Mouse (Mus musculus) hindbrain, embryonic 14.5 days (tissue): ENCODE measurements around the gene Ces2a. TPM values are rescaled to one million over a fixed set of nuclear protein-coding genes. Genes with fewer than 3 reads are reported as not detected.

Experiments used
- ATAC-seq: fragments of 200-750 bp; cut with Nextera tagmentation; 2 replicates; pipeline ENCODE4 v1.8.0; 2017; ENCODE audit warnings: moderate number of reproducible peaks, mild to moderate bottlenecking, moderate TSS enrichment, moderate library complexity; ENCODE audit not compliant: low FRiP score
- DNase-seq: peaks from one replicate; pipeline ENCODE4 v3.0.0-alpha.2; 2015; ENCODE audit warnings: low spot score
- H3K27ac ChIP-seq: fragments of 300-500 bp; sonication (generic); 2 replicates; pipeline ENCODE4 v1.5.1; 2014; ENCODE audit warnings: mild to moderate bottlenecking, moderate library complexity
- H3K27me3 ChIP-seq: fragments of 300-500 bp; sonication (generic); 2 replicates; pipeline ENCODE4 v1.6.1; 2014; ENCODE audit warnings: mild to moderate bottlenecking, low read length, mixed read lengths; ENCODE audit not compliant: control insufficient read depth, insufficient read depth
- H3K36me3 ChIP-seq: fragments of 300-500 bp; sonication (generic); replicated peaks from 2 replicates; pipeline ENCODE4 v1.6.1; 2014; ENCODE audit not compliant: control insufficient read depth, insufficient read depth
- H3K4me1 ChIP-seq: fragments of 300-500 bp; sonication (generic); replicated peaks from 2 replicates; pipeline ENCODE4 v1.6.1; 2014; ENCODE audit warnings: antibody characterized with exemption, low read length, mixed read lengths; ENCODE audit not compliant: control insufficient read depth, insufficient read depth
- H3K4me2 ChIP-seq: fragments of 300-500 bp; sonication (generic); replicated peaks from 2 replicates; pipeline ENCODE4 v1.6.1; 2014; ENCODE audit warnings: mild to moderate bottlenecking, moderate library complexity
- H3K4me3 ChIP-seq: fragments of 300-500 bp; sonication (generic); replicated peaks from 2 replicates; pipeline ENCODE4 v1.5.1; 2014; ENCODE audit warnings: mild to moderate bottlenecking, low read length
- H3K9ac ChIP-seq: fragments of 300-500 bp; sonication (generic); 2 replicates; pipeline ENCODE4 v1.6.1; 2014
- H3K9me3 ChIP-seq: fragments of 300-500 bp; sonication (generic); 2 replicates; pipeline ENCODE4 v1.6.1; 2016; ENCODE audit warnings: low read length; ENCODE audit not compliant: control insufficient read depth
- WGBS: fragments of 180-500 bp; shearing (Covaris S2); extraction: QIAGEN DNeasy Blood & Tissue Kit; methylation state at CpG from one replicate; pipeline ENCODE4 v1.1.7; 2014; 5-methylcytosine and 5-hydroxymethylcytosine counted together
- polyA plus RNA-seq: library from polyadenylated mRNA; unstranded; fragments of >200 nt; fragmentation: Nextera tagmentation; extraction: Ambion mirVana; gene quantifications from 2 replicates; pipeline ENCODE4 v1.2.1, GENCODE M21; 2014

Gene Ces2a
- polyA plus RNA-seq = not detected in 2 replicates

GRCm38 (mm10) chr8:104733753-104734152 lies at the start of gene Ces2a:
Gene Ces2a (plus strand): TSS chr8:104734003.
- no peak within 1 kb of the TSS for H3K9ac ChIP-seq
- WGBS = 89% methylated on average over 1 of the region's 1 CpGs
- H3K27ac ChIP-seq = no peak within 1 kb of the TSS
- H3K4me2 ChIP-seq = no peak within 1 kb of the TSS
- H3K4me1 ChIP-seq = no peaks in the 10 kb centered on the region
- no peak for ATAC-seq
- no peaks in the 10 kb centered on the region for H3K9me3 ChIP-seq
- H3K27me3 ChIP-seq = no peaks in the 10 kb centered on the region
- no peak within 1 kb of the TSS for H3K4me3 ChIP-seq
- no peaks in the 10 kb centered on the region for H3K36me3 ChIP-seq
- no peak for DNase-seq

GRCm38 (mm10) chr8:104688433-104688832 lies 45.4 kb upstream of the Ces2a start:
- no peak for ATAC-seq

GRCm38 (mm10) chr8:104698556-104698955 lies 35.2 kb upstream of the Ces2a start:
- no peak for ATAC-seq
- no peaks in the 10 kb centered on the region for H3K36me3 ChIP-seq
- no peak overlapping the region for H3K4me3 ChIP-seq
- no peak overlapping the region for H3K4me2 ChIP-seq
- 94% methylated on average over 2 of the region's 2 CpGs for WGBS
- no peaks in the 10 kb centered on the region for H3K27me3 ChIP-seq
- no peak overlapping the region for H3K9ac ChIP-seq
- no peaks in the 10 kb centered on the region for H3K4me1 ChIP-seq
- no peaks in the 10 kb centered on the region for H3K9me3 ChIP-seq
- no peak overlapping the region for H3K27ac ChIP-seq
- DNase-seq = no peak

More at GRCm38 (mm10) chr8:104688433-104688832, 45.4 kb upstream of the Ces2a start:
- no peaks in the 10 kb centered on the region for H3K36me3 ChIP-seq
- no peak overlapping the region for H3K27ac ChIP-seq
- 85% methylated on average over 4 of the region's 4 CpGs for WGBS
- H3K4me2 ChIP-seq = no peak overlapping the region
- no peak overlapping the region for H3K4me3 ChIP-seq
- no peak overlapping the region for H3K9ac ChIP-seq
- H3K9me3 ChIP-seq = no peaks in the 10 kb centered on the region
- no peak for DNase-seq
- no peaks in the 10 kb centered on the region for H3K4me1 ChIP-seq
- no peaks in the 10 kb centered on the region for H3K27me3 ChIP-seq

GRCm38 (mm10) chr8:104701900-104702299 lies 31.9 kb upstream of the Ces2a start:
- Histone ChIP-seq H3K4me1 (no peaks in the 10 kb centered on the region), H3K27ac (no peak overlapping the region), H3K4me2 (no peak overlapping the region), H3K36me3 (no peaks in the 10 kb centered on the region), H3K27me3 (no peaks in the 10 kb centered on the region), H3K9me3 (no peaks in the 10 kb centered on the region), H3K4me3 (no peak overlapping the region), H3K9ac (no peak overlapping the region)
- DNase-seq (no peak), ATAC-seq (no peak)
- 87% methylated on average over 2 of the region's 2 CpGs for WGBS

- Histone ChIP-seq H3K9me3 (no peaks in the 10 kb centered on the region), H3K9ac (no peak overlapping the region), H3K27ac (no peak overlapping the region), H3K4me2 (no peak overlapping the region), H3K4me1 (no peaks in the 10 kb centered on the region), H3K27me3 (no peaks in the 10 kb centered on the region), H3K4me3 (no peak overlapping the region), H3K36me3 (no peaks in the 10 kb centered on the region)
- ATAC-seq (no peak), DNase-seq (no peak)
- 89% methylated on average over 8 of the region's 8 CpGs for WGBS
These were observed 12.6 kb upstream of the Ces2a start for GRCm38 (mm10) chr8:104721166-104721565.

GRCm38 (mm10) chr8:104731451-104731850 lies 2.4 kb upstream of the Ces2a start:
- ATAC-seq (no peak), DNase-seq (no peak)
- WGBS = 96% methylated on average over 4 of the region's 4 CpGs

GRCm38 (mm10) chr8:104731969-104732368 lies 1.8 kb upstream of the Ces2a start:
- no peak overlapping the region for H3K4me2 ChIP-seq
- no peak overlapping the region for H3K9ac ChIP-seq
- H3K27me3 ChIP-seq = no peaks in the 10 kb centered on the region
- DNase-seq (no peak), ATAC-seq (no peak)
- no peaks in the 10 kb centered on the region for H3K9me3 ChIP-seq
- H3K36me3 ChIP-seq = no peaks in the 10 kb centered on the region
- no peak overlapping the region for H3K27ac ChIP-seq
- no peaks in the 10 kb centered on the region for H3K4me1 ChIP-seq
- 77% methylated on average over 6 of the region's 6 CpGs for WGBS
- no peak overlapping the region for H3K4me3 ChIP-seq

More at GRCm38 (mm10) chr8:104731451-104731850, 2.4 kb upstream of the Ces2a start:
- Histone ChIP-seq H3K27ac (no peak overlapping the region), H3K4me3 (no peak overlapping the region), H3K36me3 (no peaks in the 10 kb centered on the region), H3K9ac (no peak overlapping the region), H3K4me2 (no peak overlapping the region), H3K9me3 (no peaks in the 10 kb centered on the region), H3K27me3 (no peaks in the 10 kb centered on the region), H3K4me1 (no peaks in the 10 kb centered on the region)

- no peaks in the 10 kb centered on the region for H3K9me3 ChIP-seq
- no peak overlapping the region for H3K9ac ChIP-seq
- no peak overlapping the region for H3K27ac ChIP-seq
- no peaks in the 10 kb centered on the region for H3K36me3 ChIP-seq
- ATAC-seq (no peak), DNase-seq (no peak)
- WGBS = 87% methylated on average over 1 of the region's 1 CpGs
- H3K27me3 ChIP-seq = no peaks in the 10 kb centered on the region
- no peak overlapping the region for H3K4me3 ChIP-seq
- H3K4me2 ChIP-seq = no peak overlapping the region
- H3K4me1 ChIP-seq = no peaks in the 10 kb centered on the region
These were observed 8.2 kb downstream of the Ces2a start for GRCm38 (mm10) chr8:104742039-104742438.

- WGBS = 86% methylated on average over 3 of the region's 3 CpGs
- no peaks in the 10 kb centered on the region for H3K4me1 ChIP-seq
These were observed 9.6 kb downstream of the Ces2a start for GRCm38 (mm10) chr8:104743410-104743809.

GRCm38 (mm10) chr8:104752818-104753217 lies 19.0 kb downstream of the Ces2a start:
- Histone ChIP-seq H3K27ac (no peak overlapping the region), H3K4me1 (no peaks in the 10 kb centered on the region), H3K4me3 (no peak overlapping the region), H3K4me2 (no peak overlapping the region), H3K9ac (no peak overlapping the region), H3K9me3 (no peaks in the 10 kb centered on the region), H3K36me3 (no peaks in the 10 kb centered on the region), H3K27me3 (no peaks in the 10 kb centered on the region)
- 73% methylated on average over 1 of the region's 1 CpGs for WGBS
- no peak for ATAC-seq
- no peak for DNase-seq

More at GRCm38 (mm10) chr8:104743410-104743809, 9.6 kb downstream of the Ces2a start:
- ATAC-seq (no peak), DNase-seq (no peak)
- Histone ChIP-seq H3K27me3 (no peaks in the 10 kb centered on the region), H3K36me3 (no peaks in the 10 kb centered on the region), H3K9ac (no peak overlapping the region), H3K27ac (no peak overlapping the region), H3K4me2 (no peak overlapping the region), H3K9me3 (no peaks in the 10 kb centered on the region), H3K4me3 (no peak overlapping the region)
